Mouse (Mus musculus) neural tube, embryonic 10.5 days (tissue): Measurements from ENCODE around the gene Ccdc40.
A peak's percentile ranks its signal among the peaks of the same experiment; 100 is the strongest.
"Not testable (repeated sequence)": the region's sequence is repeated elsewhere in the genome, so short reads cannot be mapped to it uniquely, and the experiment has no call there.

Source experiments
- DNase-seq: peaks from one replicate; pipeline ENCODE4 v3.0.0-alpha.2; 2017; ENCODE audit warnings: low spot score; ENCODE audit errors: extremely low spot score

Ccdc40 gene

DNA sequence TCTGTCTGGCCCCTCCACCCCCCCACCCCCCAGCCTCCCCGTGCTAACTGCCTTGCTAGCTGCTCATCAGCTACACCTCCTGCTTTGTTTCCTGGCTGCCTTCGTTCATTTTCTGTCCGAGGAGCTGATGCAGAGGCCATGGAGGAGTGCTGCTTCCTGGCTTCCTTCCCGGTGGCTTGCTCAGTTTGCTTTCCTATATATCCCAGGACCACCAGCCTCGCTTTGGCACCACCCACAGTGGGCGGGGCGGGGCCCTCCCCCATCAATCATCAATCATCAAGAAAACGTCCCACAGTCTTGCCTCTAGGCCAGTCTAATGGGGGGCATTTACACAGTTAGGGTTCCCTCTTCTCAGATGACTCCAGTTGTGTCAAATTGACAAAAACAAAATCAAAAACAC is 8.0 kb downstream of the Ccdc40 start:
- DNase-seq, result no peak

DNA sequence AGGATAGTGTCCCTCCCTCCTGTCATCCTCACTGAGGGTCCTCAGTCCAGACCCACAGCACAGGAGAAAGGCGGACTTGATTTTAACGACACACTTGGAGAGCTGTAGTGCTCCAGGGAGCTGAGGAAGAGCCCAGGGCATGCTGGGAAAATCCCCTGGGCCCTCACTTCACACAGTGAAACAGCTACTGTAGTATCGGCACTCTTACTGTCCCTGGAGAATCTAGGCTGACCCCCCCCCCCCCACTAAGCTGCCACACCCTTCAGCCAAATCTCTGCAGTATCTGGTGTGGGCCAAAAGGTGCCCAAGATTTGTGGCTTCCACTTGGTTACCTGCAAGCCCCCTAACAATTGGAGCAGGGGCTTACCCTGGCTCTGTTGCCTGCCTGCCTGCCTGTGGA is 8.6 kb downstream of the Ccdc40 start:
- no peak for DNase-seq

DNA sequence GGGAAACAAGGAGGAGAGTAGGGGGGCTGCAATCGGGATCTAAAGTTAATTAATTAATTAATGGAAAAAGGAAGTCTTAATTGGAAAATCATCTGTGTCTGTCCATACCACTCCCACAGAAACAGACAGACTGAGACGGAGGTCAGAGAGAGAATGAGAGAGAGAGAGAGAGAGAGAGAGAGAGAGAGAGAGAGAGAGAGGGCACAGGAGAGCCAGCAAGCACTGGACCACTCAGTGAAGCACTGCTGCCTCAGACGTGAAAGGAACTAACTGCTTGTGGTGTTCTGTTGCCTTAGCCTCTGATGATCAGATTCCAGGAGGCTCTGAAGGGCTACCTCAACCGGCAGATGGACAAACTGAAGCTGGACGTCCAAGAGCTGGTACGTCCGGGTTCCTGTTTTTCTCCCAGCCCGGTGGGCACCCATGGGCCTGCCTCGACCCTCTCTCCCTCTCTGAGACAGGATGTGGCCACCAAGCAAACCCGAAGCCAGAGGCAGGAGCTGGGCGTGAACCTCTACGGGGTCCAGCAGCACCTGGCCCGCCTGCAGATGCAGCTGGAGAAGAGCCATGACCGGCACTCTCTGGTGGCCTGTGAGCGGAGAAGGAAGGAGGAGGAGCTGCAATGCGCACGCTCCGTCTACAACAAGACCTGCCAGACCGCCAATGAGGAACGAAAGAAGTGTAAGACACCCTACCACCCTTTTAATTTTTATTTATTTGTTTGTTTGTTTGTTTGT is 9.4 kb downstream of the Ccdc40 start:
- DNase-seq, result peak; percentile 53

DNA sequence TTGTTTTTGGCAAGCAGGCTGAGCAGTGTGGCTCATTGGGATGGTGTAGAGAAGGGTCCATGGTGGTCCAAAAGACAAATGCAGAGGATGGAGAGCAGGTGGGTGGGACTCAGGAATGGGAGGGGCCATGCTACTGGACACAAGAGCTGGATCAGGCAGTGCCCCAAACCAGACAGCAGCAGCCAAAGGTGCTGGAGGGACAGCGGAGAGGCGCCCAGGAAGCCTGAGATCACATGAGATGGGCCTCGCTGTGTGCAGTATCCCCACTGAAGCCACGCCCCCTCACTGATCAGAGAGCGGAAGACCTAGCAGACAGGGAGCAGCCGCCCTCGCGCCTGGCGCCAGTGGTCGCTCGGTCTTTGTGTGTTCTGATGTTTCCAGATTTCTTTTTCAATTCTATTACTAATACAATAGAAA is 9.9 kb downstream of the Ccdc40 start:
- peak; percentile 45 for DNase-seq

DNA sequence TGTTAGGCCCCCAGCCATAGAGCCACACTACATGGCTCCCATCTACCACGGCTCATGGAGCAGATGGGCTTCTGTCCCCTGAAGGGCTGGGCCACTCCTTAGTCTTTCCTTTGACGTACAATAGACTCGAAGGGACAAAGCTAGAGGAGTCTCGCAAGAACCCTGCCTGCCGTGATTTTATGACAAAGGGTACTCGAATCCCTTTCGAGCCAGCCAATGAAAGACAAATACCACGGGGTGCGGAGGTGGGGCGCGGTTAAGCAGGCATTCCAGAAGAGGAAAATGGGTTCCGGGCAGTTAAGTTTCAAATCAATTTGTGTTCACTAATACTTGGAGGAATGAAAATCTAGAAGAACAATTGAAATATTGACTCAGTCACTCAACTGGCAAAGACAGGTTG is 11.1 kb downstream of the Ccdc40 start:
- no peak for DNase-seq

DNA sequence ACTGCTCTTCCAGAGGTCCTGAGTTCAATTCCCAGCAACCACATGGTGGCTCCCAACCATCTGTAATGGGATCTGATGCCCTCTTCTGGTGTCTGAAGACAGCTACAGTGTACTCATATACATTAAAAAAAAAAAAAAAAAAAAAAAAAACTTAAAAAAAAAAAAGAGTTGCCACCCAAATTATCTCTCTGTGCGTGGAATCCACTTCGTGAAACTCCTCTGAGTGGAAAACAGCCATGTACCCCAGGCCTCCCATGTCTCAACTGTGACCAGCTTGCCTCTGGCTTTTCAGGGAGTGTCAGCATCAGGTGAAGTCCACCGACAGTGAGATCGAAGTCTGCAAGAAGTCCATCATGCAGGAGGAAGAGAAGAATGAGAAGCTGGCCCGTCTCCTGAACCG is 17.2 kb downstream of the Ccdc40 start:
- not testable (repeated sequence) for DNase-seq

DNA sequence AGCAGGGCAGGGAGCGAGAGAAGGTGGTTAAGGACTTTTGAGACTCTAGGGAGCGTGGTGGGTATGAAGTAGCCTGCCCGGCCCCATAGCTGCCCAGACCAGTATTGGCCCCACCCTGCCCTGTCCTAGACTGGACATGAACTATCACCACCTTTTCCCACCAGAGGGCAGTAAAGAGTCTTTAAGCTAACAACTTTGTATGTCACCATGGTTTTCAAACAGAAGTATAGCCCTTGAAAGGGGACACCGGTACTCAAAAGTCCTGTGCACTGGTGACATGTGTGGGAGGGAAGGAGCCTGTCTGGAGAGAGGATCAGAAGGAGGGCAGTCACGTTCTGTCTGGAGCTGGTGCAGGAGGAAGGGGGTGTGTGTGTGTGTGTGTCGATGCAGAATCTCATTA is 20.6 kb downstream of the Ccdc40 start:
- DNase-seq, result peak; percentile 63

DNA sequence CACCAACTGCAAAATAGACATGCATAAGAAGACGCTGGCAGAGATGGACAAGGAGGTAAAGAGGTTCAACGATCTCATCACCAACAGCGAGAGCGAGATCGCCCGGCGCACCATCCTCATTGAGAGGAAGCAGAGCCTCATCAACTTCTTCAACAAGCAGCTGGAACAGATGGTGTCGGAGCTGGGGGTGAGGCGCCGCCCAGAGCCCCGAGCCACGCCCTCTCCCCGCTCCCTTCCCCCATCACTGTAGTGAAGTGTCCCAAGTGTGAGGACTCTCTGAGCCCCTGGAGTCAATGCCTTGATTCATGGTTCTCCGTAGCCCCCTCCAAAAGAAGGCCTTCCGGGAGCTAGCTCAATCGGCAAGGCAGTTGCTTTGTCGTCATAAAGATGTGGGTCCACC is 22.6 kb downstream of the Ccdc40 start:
- DNase-seq, result peak; percentile 40

DNA sequence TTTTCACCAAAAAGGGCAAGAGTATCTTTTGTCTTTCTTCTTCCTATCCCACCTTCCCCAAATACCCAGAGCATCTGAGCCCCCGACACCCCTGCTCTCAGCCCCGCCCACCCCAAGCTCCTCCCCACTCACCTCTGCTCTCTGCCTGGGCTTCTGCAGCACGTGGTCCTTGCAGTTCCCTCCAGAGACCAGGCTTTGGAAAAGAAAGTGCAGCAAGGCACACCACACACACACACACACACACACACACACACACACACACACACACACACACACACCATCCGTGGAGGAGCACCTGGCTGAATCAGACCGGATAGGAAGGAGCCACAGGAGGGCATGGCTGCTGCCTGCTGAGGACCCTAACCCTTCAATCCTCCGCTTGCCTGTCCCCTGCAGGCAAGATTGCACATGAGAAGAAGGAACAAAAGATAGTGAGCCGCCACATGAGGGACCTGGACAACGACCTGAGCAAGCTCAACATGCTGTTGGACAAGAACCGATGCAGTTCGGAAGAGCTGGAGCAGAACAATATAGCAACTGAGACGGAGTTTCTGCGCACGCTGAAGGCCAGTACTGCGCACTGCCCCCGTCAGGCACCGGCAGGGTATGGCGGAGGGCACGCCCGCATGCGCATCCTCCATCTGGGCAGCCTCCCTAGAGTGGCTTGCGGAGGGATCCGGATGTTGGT is 24.6 kb downstream of the Ccdc40 start:
- peak; percentile 71 for DNase-seq

DNA sequence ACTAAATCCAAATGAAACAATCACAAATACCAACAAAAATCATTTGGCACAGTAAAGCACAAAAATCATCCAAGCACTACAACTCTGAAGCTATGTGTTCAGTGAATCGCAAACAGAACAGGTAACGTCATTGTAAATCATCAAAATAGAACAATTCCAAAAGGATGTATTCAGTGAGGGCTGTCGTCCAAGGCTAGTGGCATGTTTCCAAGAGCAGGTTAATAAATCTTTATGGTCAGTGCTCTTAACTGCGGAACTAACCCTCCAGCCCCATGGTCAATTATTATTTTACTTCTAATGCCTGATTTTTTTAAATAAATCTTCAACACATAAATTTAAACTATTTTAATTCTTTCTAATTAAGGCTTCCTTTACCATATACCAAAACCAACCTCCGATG is 28.2 kb downstream of the Ccdc40 start:
- DNase-seq, result not testable (repeated sequence)

DNA sequence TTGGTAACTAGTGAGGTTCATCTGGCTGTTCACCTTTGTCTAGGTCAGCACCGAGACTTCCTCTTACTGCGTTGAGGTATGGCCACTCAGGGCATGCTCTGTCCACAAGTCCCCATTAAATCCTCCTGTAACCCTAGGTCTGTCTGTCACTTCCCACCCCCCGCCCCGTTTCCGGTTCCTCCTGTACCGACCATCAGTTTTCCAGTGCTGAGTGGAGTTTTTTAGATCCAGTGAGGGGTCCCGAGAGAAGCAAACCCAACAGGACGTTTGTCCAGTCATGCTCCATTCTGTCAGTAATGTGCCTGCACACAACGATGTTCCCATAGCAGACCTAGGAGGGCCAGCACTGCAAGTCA is 29.8 kb downstream of the Ccdc40 start:
- DNase-seq, result no peak

DNA sequence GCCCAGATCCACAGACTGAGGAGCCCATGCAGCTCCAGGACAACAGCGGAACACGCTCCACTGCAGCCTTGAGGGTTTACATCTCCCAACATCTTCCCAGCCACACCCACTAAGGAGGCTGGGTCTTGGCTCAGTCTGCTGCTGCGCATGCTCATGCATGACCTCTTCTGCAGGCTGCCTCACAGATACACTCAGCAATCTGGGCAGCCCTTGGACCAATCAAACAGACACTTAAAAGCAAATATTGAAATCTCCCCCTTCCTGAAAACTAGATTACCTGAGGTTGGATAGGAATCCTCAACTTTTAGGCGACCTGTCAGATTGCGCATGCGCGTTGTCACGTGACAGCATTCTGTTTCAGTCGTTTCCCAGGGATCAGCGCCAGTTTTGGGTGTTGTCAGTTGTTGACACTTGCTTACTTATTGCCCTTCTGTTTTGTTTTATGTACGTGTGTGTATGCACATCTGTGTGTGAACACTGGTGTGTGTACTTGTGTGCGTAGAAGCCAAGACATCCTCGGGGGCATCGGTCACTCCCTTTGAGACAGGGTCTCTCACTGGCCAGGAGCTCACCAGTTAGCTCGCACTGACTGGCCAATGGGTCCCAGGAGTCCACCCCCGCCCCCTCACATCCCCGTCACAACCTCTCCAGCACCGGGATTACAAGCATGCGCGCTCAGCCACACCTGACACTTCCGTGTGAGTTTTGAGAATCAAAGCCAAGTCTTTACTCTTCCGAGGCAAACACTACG is 30.4 kb downstream of the Ccdc40 start:
- DNase-seq, result peak; percentile 44

DNA sequence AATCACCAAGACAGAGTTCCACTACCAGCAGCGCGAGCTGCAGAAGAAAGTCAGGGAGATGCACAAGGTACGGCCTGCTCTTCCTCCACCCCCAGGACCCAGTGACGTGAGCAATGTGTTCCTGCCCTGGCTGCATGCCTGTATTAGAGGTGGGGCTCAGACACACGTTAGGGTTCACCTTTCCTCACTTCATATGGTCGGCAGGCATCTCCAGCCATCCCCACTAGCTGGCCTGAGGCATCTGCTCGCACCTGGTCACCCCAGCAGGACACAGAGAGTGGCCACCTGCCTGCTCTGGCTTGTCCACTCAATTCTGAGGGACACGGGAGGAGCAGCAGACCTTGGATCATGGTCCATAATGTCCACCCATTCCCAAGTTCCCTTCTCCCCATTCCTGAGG is 31.6 kb downstream of the Ccdc40 start:
- no peak for DNase-seq

DNA sequence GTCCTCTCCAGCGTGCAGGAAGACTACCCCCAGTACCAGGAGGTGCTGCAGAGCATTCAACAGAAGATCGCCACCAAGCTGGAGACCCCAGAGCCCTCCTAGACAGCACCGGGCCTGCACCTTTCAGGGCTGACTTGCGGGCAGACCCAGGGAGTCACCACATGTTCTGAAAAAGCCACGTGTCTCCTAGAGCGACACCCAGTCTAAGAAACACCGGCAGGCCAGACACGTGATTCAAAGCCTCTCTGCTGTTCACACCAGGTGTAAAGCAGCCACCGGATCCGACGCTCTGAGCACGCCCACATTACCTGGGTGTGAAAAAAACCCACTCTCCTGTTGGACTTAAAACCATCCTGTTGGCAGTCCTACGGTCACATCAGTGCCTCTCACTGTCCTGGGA is 36.0 kb downstream of the Ccdc40 start:
- no peak for DNase-seq

DNA sequence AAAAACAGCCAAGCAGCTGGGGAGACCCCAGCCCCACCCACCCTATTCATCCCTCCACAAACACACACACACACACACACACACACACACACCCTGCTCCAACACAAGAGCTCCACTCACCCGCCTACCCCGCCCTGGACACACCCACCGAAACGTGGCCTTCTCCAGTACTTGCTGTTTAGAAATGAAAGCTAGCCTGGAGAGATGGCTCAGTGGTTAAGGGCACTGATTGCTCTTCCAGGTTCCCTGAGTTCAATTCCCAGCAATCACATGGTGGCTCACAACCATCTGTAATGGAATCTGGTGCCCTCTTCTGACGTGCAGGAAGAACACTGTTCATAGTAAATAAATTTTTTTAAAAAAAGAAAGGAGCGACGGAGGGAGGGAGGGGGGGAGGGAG is 37.4 kb downstream of the Ccdc40 start:
- DNase-seq, result no peak

DNA sequence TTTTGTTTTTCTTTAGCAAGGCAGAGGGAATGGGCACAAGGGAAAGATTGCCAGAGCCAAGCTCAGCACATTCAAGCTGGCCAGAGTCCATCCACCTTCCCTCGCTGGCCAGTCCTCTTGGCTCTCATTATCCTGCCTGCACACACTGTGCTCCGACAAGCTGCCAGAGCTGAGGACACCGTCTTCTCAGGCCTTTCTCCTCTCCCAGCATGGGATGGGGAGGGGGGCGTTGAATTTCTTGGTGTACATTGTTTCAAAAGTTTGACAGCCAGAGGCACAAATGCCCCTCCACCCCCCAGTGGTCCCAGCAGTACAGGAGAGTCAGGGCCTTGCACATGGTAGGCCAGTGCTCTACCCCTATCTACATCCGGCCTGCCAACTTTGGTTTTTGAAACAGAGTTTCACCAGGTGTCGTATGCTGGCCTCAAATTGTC is 38.9 kb downstream of the Ccdc40 start:
- no peak for DNase-seq

DNA sequence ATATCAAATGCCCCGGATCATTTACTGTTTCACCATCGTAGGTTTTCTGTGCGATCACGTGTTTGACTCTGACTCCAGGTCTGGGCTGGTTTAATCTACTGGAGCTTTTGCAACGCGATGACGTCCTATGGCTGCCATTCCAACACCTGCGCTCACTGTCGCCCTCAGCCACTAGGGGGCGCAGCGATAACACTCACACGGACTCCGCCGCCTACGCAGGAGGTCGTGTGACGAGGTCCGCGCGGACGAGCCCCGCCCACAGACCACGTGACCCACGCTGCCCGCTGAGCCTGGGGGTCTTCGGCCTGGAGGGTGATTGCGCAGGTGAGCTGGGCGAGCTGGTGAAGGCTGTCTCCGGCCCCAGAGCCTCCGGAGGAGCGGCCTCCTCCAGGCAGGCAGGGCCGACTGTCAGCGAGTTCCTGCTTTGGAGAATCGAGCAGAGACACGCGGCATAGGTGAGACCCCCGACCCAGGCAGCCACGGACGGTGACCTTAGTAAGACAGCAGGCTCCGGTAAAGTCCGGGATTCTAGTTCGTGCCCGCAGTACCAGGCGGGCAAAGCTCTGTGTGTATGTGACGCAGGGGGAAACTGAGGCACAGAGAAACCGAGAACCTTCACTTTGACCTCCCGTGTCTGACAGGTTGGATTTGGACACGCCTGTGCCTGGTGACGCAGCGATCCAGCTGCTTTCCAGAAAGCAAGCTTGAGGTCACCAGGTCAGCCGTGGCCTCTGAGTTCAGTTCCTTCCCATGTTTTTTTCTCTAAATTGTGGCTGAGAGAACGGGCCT is 39.6 kb downstream of the Ccdc40 start, which contains the start of gene Gaa:
TSS of gene Gaa (plus strand) at position 120 of the 789 bp plus-strand sequence.
- peak; percentile 98 for DNase-seq

DNA sequence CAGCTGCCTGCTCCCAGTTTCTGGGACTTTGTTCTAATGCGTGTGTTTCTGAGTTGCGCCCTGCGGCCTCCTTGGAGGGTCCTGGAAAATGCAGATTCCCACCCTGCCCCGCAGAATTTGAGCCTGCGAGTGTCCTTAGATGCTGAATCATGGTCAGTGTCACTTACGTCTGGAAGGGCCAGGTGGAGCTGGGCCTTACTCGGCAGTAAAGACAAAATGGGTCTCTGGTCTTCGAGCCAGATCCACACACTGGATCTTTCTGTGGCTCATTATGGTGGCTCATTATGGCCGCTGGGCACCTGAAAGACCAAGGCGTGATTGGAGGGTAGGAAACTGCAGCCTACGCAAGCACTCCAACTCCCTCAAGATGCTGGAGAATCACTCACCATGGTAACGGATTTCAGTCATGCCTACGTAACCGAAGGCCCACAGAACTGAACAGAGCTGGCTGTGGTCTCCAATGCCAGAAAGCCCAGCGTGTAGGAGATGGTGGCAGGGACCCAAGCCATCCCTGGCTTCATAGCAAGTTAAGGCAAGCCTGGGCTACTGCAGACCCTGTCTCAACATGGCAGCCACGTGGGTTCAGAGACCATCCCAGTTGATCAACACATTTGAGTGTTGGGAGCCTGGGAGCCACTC is 40.3 kb downstream of the Ccdc40 start:
- no peak for DNase-seq

DNA sequence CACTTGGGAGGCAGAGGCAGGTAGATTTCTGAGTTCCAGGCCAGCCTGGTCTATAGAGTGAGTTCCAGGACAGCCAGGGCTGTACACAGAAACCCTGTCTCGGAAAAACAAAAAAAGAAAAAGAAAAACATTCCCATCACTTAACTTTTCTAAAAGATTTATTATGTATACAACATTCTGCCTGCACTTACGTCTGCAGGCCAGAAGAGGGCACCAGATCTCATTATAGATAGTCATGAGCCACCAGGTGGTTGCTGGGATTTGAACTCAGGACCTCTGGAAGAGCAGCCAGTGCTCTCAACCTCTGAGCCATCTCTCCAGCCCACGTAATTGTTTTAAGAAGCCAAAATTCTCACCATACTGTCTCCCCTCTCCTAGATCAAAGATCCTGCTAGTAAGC is 44.1 kb downstream of the Ccdc40 start:
- DNase-seq, result not testable (repeated sequence)

DNA sequence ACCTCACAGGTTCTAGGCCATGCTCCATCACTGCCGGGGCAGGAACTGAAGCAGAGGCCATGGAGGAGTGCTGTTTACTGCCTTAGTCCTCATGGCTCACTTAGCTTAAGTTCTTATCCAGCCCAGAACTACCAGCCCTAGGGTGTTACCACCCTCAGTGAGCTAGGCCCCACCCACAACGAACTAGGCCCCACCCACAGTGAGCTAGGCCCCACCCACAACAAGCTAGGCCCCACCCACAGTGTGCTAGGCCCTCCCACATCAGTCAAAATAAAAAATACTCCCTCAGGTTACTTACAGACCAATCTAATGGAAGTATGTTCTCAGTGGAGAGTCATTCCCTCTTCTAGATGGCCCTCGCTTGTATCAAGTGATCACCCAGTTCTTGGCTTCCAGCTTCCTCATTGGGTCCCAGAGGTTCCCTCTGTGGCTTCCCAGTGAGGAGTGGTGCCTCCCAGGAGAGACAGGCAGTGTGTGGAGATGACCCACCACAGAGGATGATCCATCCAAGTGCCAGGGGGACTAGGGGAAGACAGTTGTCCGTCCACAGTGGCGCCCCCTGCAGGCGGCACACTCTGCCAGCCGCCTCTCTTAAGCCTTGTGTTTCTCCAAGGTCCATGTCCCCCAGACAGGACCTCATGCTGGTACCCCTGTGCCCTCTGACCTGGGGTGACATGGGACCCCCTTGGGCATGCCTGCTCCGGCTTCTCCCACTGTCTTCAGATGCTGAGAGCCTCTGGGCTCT is 45.0 kb downstream of the Ccdc40 start:
- no peak for DNase-seq
